Mouse (Mus musculus) retina, adult 2 months (tissue): ENCODE results near the gene Cd86.

Experiments
- DNase-seq: peaks from one replicate; pipeline ENCODE4 v3.0.0-alpha.2; 2012; ENCODE audit warnings: low read depth, low spot score

Cd86 gene

DNA sequence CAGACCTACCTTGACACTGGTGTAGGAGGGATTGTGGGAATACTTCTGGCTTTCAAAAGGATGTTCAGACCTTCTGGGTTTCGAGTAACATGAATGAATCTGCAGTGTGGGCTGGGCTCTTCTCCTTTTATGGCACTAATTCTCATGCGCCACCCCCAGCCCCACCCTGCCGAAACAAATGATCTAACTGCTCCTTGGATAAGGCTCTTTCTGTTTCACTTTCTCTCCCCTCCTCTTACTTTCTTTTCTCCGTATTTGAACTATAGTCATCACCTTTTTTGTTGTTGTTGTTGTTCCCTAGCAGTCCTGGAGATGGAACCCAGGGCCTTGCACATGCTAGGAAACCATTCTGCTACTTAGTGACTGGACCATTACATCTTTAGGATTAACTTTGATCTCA is 67.6 kb downstream of the Cd86 start:
- DNase-seq: no peak

GRCm38 (mm10) chr16:36596671-36597410 is 69.0 kb downstream of the Cd86 start:
- no peak for DNase-seq

- DNase-seq: no peak
Observed at GRCm38 (mm10) chr16:36589898-36590297, 76.0 kb downstream of the Cd86 start.

GRCm38 (mm10) chr16:36587971-36588370 is 77.9 kb downstream of the Cd86 start:
- DNase-seq: no peak

- no peak for DNase-seq
Observed at GRCm38 (mm10) chr16:36582073-36582472, 83.8 kb downstream of the Cd86 start.

DNA sequence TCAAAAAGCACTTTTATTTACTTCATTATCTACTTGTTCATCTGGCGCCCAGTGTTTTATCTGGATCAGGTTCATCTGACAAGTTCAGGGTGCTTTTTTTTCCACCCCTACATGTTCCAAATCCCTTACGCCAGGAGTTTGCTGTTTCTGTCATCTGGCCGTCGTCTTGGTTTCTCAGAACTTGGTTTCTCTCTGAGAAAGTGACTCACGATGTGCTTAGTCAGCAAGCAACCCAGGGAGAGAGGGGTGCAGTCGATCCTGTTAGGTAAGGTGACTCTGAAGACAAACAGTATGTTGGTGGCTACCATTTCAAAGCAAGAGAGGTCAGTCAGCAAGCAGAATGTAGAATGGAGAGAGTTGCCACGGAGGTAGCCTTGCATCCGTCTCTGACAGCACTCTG is 93.9 kb downstream of the Cd86 start:
- no peak for DNase-seq

- DNase-seq: no peak
Observed at GRCm38 (mm10) chr16:36561386-36562338, 104.2 kb downstream of the Cd86 start, which contains the start of gene Casr. Gene Casr, minus strand, starts transcription at chr16:36562141.

DNA sequence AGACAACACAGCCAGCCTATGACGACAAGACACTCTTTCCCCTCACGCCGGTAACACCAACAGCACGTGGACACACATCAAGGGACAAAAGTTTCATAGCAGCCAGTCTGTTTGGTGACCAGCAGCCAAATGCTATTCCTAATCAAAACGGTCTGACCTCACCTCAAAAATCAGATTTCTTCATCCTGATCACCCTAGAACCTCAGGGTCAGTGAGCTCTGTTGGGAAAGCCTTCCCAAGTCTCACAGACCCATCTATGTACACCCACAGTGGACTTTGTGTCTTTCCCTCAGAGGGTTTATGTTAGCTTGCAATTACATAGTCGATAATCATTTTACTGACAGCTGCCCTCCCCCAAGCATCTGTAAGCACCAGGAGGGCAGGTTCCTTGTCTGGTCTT is 106.3 kb downstream of the Cd86 start:
- DNase-seq: no peak

DNA sequence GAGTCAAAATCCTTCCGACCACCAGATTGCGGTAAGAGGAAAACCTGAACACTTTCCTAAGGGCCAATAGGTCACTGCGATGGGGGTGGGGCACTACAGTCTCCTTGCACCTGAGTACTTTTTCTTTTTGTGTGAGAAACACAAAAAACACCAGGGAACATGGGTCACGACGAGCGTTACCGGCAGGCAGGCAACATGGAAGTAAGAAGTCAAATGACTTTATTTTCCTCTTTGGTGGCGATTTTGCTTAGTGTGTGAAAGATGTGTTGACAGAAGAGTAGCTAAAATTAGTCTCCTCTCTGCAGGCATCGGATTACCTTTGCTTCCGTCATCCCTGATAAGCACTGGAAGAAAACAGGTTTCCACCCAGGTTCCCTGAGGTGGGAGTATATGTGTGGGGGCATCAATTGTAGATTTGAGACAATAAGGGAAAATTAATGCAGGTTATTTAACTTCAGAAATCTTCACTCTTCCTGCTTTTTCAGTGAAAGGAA is 110.2 kb downstream of the Cd86 start:
- no peak for DNase-seq
